In the genomic region with DNA sequence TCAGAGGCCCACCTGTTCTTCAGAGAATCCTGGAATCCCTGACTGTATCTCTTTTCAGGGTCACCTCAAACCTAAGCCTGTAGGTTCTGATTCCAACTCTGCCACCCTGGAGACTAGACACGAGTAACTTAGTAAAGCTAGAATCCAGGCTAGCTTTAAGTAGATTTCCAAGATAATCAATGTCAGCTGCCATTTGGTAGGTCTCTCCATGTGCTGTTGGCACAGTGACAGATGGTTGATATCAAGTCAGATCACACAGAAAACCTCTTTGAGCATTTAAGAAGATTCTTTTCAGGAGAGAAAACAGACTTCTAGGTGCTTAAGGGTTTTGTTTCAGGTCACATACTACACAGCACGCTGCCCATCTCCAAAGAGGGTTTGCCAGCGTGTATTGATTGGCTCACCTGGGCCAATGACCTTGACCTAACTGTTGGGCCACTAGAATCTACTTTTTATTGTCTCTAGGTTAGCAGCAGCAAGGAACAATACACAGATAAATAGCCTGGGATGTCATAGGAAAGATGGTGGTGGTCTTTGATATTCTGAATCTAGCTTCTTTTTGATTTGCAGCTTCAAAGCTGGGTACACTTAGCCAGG, we compare ENCODE assay signal across 7 mouse cellular contexts. TPM values are rescaled to one million over a fixed set of nuclear protein-coding genes. Genes with fewer than 3 reads are reported as not detected.
DNase-seq lines count a peak whose midpoint lies in the region; ATAC-seq and TF ChIP-seq lines count a peak whose summit lies in the region.

A gene (minus strand): TSS at position 94 of the 597 bp plus-strand sequence.

- peak within 1 kb of the TSS; percentile 76 for H3K4me2 ChIP-seq in limb, embryonic 13.5 days (replicated peaks)
- peak within 1 kb of the TSS; percentile 76 for H3K4me2 ChIP-seq in stomach, embryonic 16.5 days (ENCODE audit: low read depth, low read length)

- peaks cover 40% of the 10 kb centered on the region for H3K4me1 ChIP-seq in megakaryocyte, embryonic 14.5 days
- no peaks in the 10 kb centered on the region for H3K4me1 ChIP-seq in embryonic fibroblast, embryonic 13.5 days (ENCODE audit: control insufficient read depth, insufficient read depth, low read length)
- H3K4me1 ChIP-seq in limb, embryonic 13.5 days = peaks cover 17% of the 10 kb centered on the region
- peaks cover 10% of the 10 kb centered on the region; the same call in 1 of the 2 replicates for H3K4me1 ChIP-seq in stomach, embryonic 16.5 days (ENCODE audit: control insufficient read depth, insufficient read depth, low read length)

- WGBS in limb, embryonic 13.5 days = 72% methylated on average over 3 of the region's 3 CpGs
- WGBS in stomach, embryonic 16.5 days = 57% methylated on average over 3 of the region's 3 CpGs

- no peaks in the 10 kb centered on the region for H3K27me3 ChIP-seq in megakaryocyte, embryonic 14.5 days (replicated peaks)
- no peaks in the 10 kb centered on the region for H3K27me3 ChIP-seq in limb, embryonic 13.5 days
- H3K27me3 ChIP-seq in stomach, embryonic 16.5 days (ENCODE audit: control insufficient read depth, insufficient read depth, low read length) = no peaks in the 10 kb centered on the region

- peak within 1 kb of the TSS; percentile 83 for H3K9ac ChIP-seq in limb, embryonic 13.5 days
- H3K9ac ChIP-seq in stomach, embryonic 16.5 days (ENCODE audit: low read length) = peak within 1 kb of the TSS; percentile 84

- no peak for TF ChIP-seq CTCF in embryonic fibroblast, embryonic 13.5 days (IDR thresholded peaks at IDR 0.05; ENCODE audit: borderline replicate concordance, insufficient read depth, low read length)

- no peak within 1 kb of the TSS for H3K27ac ChIP-seq in embryonic fibroblast, embryonic 13.5 days (ENCODE audit: insufficient read depth, low read length)
- peak within 1 kb of the TSS; percentile 22; the same call in 1 of the 2 replicates for H3K27ac ChIP-seq in limb, embryonic 13.5 days
- peak within 1 kb of the TSS; percentile 92 for H3K27ac ChIP-seq in stomach, embryonic 16.5 days (ENCODE audit: low read length)

- DNase-seq in cerebellum, adult 9-10 months = no peak
- no peak for DNase-seq in embryo, embryonic 10.5 days (ENCODE audit: low spot score)

- H3K9me3 ChIP-seq in megakaryocyte, embryonic 14.5 days = no peaks in the 10 kb centered on the region
- no peaks in the 10 kb centered on the region for H3K9me3 ChIP-seq in limb, embryonic 13.5 days
- H3K9me3 ChIP-seq in stomach, embryonic 16.5 days (replicated peaks; ENCODE audit: control insufficient read depth, low read length) = no peaks in the 10 kb centered on the region

- H3K4me3 ChIP-seq in megakaryocyte, embryonic 14.5 days (replicated peaks) = peak within 1 kb of the TSS; percentile 91
- peak within 1 kb of the TSS; percentile 73 for H3K4me3 ChIP-seq in embryonic fibroblast, embryonic 13.5 days (ENCODE audit: insufficient read depth, low read length)
- peak within 1 kb of the TSS; percentile 79 for H3K4me3 ChIP-seq in limb, embryonic 13.5 days
- peak within 1 kb of the TSS; percentile 78 for H3K4me3 ChIP-seq in stomach, embryonic 16.5 days (replicated peaks; ENCODE audit: low read length)

- ATAC-seq in megakaryocyte, adult 5-6 weeks (ENCODE audit: poor library complexity, severe bottlenecking) = no peak
- no peak for ATAC-seq in limb, embryonic 13.5 days (ENCODE audit: low FRiP score, low read depth)
- ATAC-seq in stomach, embryonic 16.5 days (ENCODE audit: insufficient read depth, low FRiP score) = no peak

- H3K36me3 ChIP-seq in megakaryocyte, embryonic 14.5 days (replicated peaks; ENCODE audit: low read length) = peaks cover 26% of the 10 kb centered on the region
- H3K36me3 ChIP-seq in limb, embryonic 13.5 days = peaks cover 29% of the 10 kb centered on the region
- peaks cover 14% of the 10 kb centered on the region; the same call in 1 of the 2 replicates for H3K36me3 ChIP-seq in stomach, embryonic 16.5 days (ENCODE audit: control insufficient read depth, insufficient read depth, low read length)

- no peak for TF ChIP-seq POLR2A in embryonic fibroblast, embryonic 13.5 days (IDR thresholded peaks at IDR 0.05; ENCODE audit: low read depth, low read length)

RNA-seq across cellular contexts. Expression of the gene that starts here (rescaled TPM):
- polyA plus RNA-seq in megakaryocyte, embryonic 14.5 days (2012; ENCODE audit: insufficient read depth, low replicate concordance) = 1.5 TPM in 1 of 2 replicates, not detected in the other
- total RNA-seq in megakaryocyte, adult 5-6 weeks (2015) = 0.14 TPM in 1 of 2 replicates, not detected in the other
- total RNA-seq in megakaryocyte, adult 5-6 weeks (2017) = not detected in 2 replicates
- polyA plus RNA-seq in embryonic fibroblast, embryonic 13.5 days (2011; ENCODE audit: insufficient read length, low read depth, missing spikeins) = 3.6 and 3.8 TPM in 2 replicates
- 14.7 and 14.8 TPM in 2 replicates for polyA plus RNA-seq in limb, embryonic 13.5 days (2015; fragmentation: Nextera tagmentation; extraction: Ambion mirVana)
- 30.0 and 32.1 TPM in 2 replicates for polyA plus RNA-seq in stomach, embryonic 16.5 days (2015; fragmentation: Nextera tagmentation; extraction: Ambion mirVana)
